8 mouse cellular contexts compared by ENCODE assay signal in genomic region chr5:129886911-129887636, GRCm38 (mm10). TPM values are rescaled to one million over a fixed set of nuclear protein-coding genes. Genes with fewer than 3 reads are reported as not detected.
A peak's percentile ranks its signal among the peaks of the same experiment; 100 is the strongest.
DNase-seq lines count a peak whose midpoint lies in the region; ATAC-seq and TF ChIP-seq lines count a peak whose summit lies in the region.

Gene Chchd2, minus strand, starts transcription at chr5:129887470.

- no peaks in the 10 kb centered on the region for H3K9me3 ChIP-seq in hindbrain, embryonic 10.5 days
- no peaks in the 10 kb centered on the region for H3K9me3 ChIP-seq in lung, postnatal 0 days (ENCODE audit: low read length)

- H3K36me3 ChIP-seq in hindbrain, embryonic 10.5 days = peaks cover 31% of the 10 kb centered on the region
- peaks cover 9% of the 10 kb centered on the region; the same call in 1 of the 2 replicates for H3K36me3 ChIP-seq in lung, postnatal 0 days (ENCODE audit: insufficient read depth, low read length)

- H3K27me3 ChIP-seq in hindbrain, embryonic 10.5 days (ENCODE audit: insufficient read depth, poor library complexity, severe bottlenecking) = no peaks in the 10 kb centered on the region
- no peaks in the 10 kb centered on the region for H3K27me3 ChIP-seq in lung, postnatal 0 days (replicated peaks; ENCODE audit: insufficient read depth, low read length)

- peak; percentile 100 for ATAC-seq in frontal cortex, adult (ENCODE audit: low TSS enrichment)
- peak; percentile 100 for ATAC-seq in lung, postnatal 0 days

- under 1% methylated on average over 46 of the region's 46 CpGs for WGBS in hindbrain, embryonic 10.5 days
- under 1% methylated on average over 45 of the region's 46 CpGs for WGBS in lung, postnatal 0 days

- TF ChIP-seq CTCF in lung, postnatal 0 days (IDR thresholded peaks at IDR 0.05) = no peak

- peaks cover 14% of the 10 kb centered on the region for H3K4me1 ChIP-seq in hindbrain, embryonic 10.5 days (replicated peaks)
- no peaks in the 10 kb centered on the region; the same call in 1 of the 2 replicates for H3K4me1 ChIP-seq in lung, postnatal 0 days (ENCODE audit: insufficient read depth, low read depth, low read length)

- H3K4me2 ChIP-seq in lung, postnatal 0 days (replicated peaks; ENCODE audit: low read depth, low read length) = peak within 1 kb of the TSS; percentile 68

- peak; percentile 99 for DNase-seq in MN1 (ENCODE audit: low spot score)
- DNase-seq in cerebellum, adult 9-10 months = peak; percentile 99
- DNase-seq in hindbrain, embryonic 10.5 days (ENCODE audit: low spot score) = peak; percentile 94
- DNase-seq in layer of hippocampus, adult 9-11 months = peak; percentile 98
- peak; percentile 99 for DNase-seq in lung, postnatal 0 days (ENCODE audit: low spot score)
- peak; percentile 91 for DNase-seq in ovary, postnatal 14 days (ENCODE audit: low spot score)
- peak; percentile 89 for DNase-seq in thymus, postnatal 14 days

- peak; percentile 76 for TF ChIP-seq EP300 in lung, postnatal 0 days (IDR thresholded peaks at IDR 0.05)

- H3K9ac ChIP-seq in lung, postnatal 0 days (replicated peaks; ENCODE audit: low read depth) = peak within 1 kb of the TSS; percentile 66

- peak within 1 kb of the TSS; percentile 93 for H3K4me3 ChIP-seq in hindbrain, embryonic 10.5 days
- peak within 1 kb of the TSS; percentile 61 for H3K4me3 ChIP-seq in lung, postnatal 0 days (ENCODE audit: low read depth, low read length)

- H3K27ac ChIP-seq in hindbrain, embryonic 10.5 days = peak within 1 kb of the TSS; percentile 96
- peak within 1 kb of the TSS; percentile 94 for H3K27ac ChIP-seq in lung, postnatal 0 days (ENCODE audit: low read length)

RNA-seq across cellular contexts. Expression of gene Chchd2, which starts in this region (rescaled TPM):
- polyA plus RNA-seq in hindbrain, embryonic 10.5 days (2016; fragmentation: Nextera tagmentation; extraction: Ambion mirVana) = 1,092 and 1,098 TPM in 2 replicates
- 623 and 686 TPM in 2 replicates for polyA plus RNA-seq in lung, postnatal 0 days (2015; fragmentation: Nextera tagmentation; extraction: Ambion mirVana)

Comparison
In these comparisons a context has a peak if more than half of its experiments do, and no peak if none do; other contexts are left out.
1. Peak in every context shown above with its lines: DNase-seq, ATAC-seq, H3K4me3 ChIP-seq and H3K27ac ChIP-seq.